Mouse (Mus musculus) spleen, adult 2 months (tissue): ENCODE data around the gene Grip1.

Source experiments
- CTCF ChIP-seq: fragments of 200-500 bp; IDR thresholded peaks from 2 replicates; pipeline ENCODE4 v1.5.1; 2011; ENCODE audit warnings: mild to moderate bottlenecking, inconsistent platforms; ENCODE audit not compliant: insufficient read depth, insufficient read length, insufficient replicate concordance; ENCODE audit errors: extremely low read depth
- POLR2A ChIP-seq: fragments of 200-500 bp; IDR thresholded peaks from 2 replicates; pipeline ENCODE4 v1.6.1; 2011; ENCODE audit warnings: low read depth, low read length, inconsistent platforms

- TF ChIP-seq CTCF (no peak), POLR2A (no peak)
These were observed 119.5 kb downstream of the Grip1 start for GRCm38 (mm10) chr10:119573134-119573533.
